Mouse (Mus musculus): Measurements from ENCODE around the gene Alox12e. TPM values are rescaled to one million over a fixed set of nuclear protein-coding genes. Genes with fewer than 3 reads are reported as not detected.

Alox12e gene
- polyA plus RNA-seq, 1 experiment = 0.58 TPM

- Histone ChIP-seq H3K27ac (ENCODE audit: insufficient read depth, low read length) (no peak overlapping the region), H3K27me3 (ENCODE audit: control insufficient read depth, insufficient read depth, low read length, poor library complexity, severe bottlenecking) (no peaks in the 10 kb centered on the region; the same call in 1 of the 2 replicates), H3K4me1 (ENCODE audit: control insufficient read depth, insufficient read depth, low read length) (no peaks in the 10 kb centered on the region), H3K4me3 (ENCODE audit: low read depth, low read length) (no peak overlapping the region), H3K9me3 (replicated peaks; ENCODE audit: control insufficient read depth, insufficient read depth, low read length, poor library complexity, severe bottlenecking) (no peaks in the 10 kb centered on the region), H3K9ac (ENCODE audit: low read depth, poor library complexity, severe bottlenecking) (no peak overlapping the region), H3K36me3 (ENCODE audit: control insufficient read depth, insufficient read depth, low read length, poor library complexity, severe bottlenecking) (no peaks in the 10 kb centered on the region)
- TF ChIP-seq CTCF (IDR thresholded peaks at IDR 0.05; ENCODE audit: low read depth, low read length) (no peak), POLR2A (IDR thresholded peaks at IDR 0.05; ENCODE audit: insufficient read depth, low read length) (no peak)
These were observed 56.0 kb downstream of the Alox12e start for GRCm38 (mm10) chr11:70266405-70266804.

- no peak overlapping the region for H3K27ac ChIP-seq (ENCODE audit: insufficient read depth, low read length)
- no peaks in the 10 kb centered on the region for H3K36me3 ChIP-seq (ENCODE audit: control insufficient read depth, insufficient read depth, low read length, poor library complexity, severe bottlenecking)
- H3K4me1 ChIP-seq (ENCODE audit: control insufficient read depth, insufficient read depth, low read length) = no peaks in the 10 kb centered on the region
- no peak overlapping the region for H3K4me3 ChIP-seq (ENCODE audit: low read depth, low read length)
- H3K27me3 ChIP-seq (ENCODE audit: control insufficient read depth, insufficient read depth, low read length, poor library complexity, severe bottlenecking) = no peaks in the 10 kb centered on the region; the same call in 1 of the 2 replicates
- no peaks in the 10 kb centered on the region for H3K9me3 ChIP-seq (replicated peaks; ENCODE audit: control insufficient read depth, insufficient read depth, low read length, poor library complexity, severe bottlenecking)
- TF ChIP-seq EP300 (IDR thresholded peaks at IDR 0.05; ENCODE audit: insufficient read depth, low read depth, low read length) (no peak), POLR2A (IDR thresholded peaks at IDR 0.05; ENCODE audit: insufficient read depth, low read length) (no peak), CTCF (IDR thresholded peaks at IDR 0.05; ENCODE audit: low read depth, low read length) (no peak)
- H3K9ac ChIP-seq (ENCODE audit: low read depth, poor library complexity, severe bottlenecking) = no peak overlapping the region
These were observed 56.6 kb downstream of the Alox12e start for GRCm38 (mm10) chr11:70265819-70266218.

Other genes with a start within 250 kb of the Alox12e start
- gene Asgr2, start 230.0 kb downstream of the Alox12e start, polyA plus RNA-seq (2011; ENCODE audit: insufficient read depth, insufficient read length, low read depth, missing spikeins) = not detected in 2 replicates
- gene Mgl2, start 192.3 kb downstream of the Alox12e start, polyA plus RNA-seq (2011; ENCODE audit: insufficient read depth, insufficient read length, low read depth, missing spikeins) = 0.37 and 0.43 TPM in 2 replicates
- not detected in 2 replicates for gene Clec10a, start 166.4 kb downstream of the Alox12e start, polyA plus RNA-seq (2011; ENCODE audit: insufficient read depth, insufficient read length, low read depth, missing spikeins)
- gene Slc16a11, start 109.9 kb downstream of the Alox12e start, polyA plus RNA-seq (2011; ENCODE audit: insufficient read depth, insufficient read length, low read depth, missing spikeins) = 2.0 and 3.5 TPM in 2 replicates
- gene Slc16a13, start 101.6 kb downstream of the Alox12e start, polyA plus RNA-seq (2011; ENCODE audit: insufficient read depth, insufficient read length, low read depth, missing spikeins) = 8.9 and 11.2 TPM in 2 replicates
- 4.1 TPM in 2 replicates for gene Bcl6b, start 92.8 kb downstream of the Alox12e start, polyA plus RNA-seq (2011; ENCODE audit: insufficient read depth, insufficient read length, low read depth, missing spikeins)
- gene 0610010K14Rik, start 84.7 kb downstream of the Alox12e start, polyA plus RNA-seq (2011; ENCODE audit: insufficient read depth, insufficient read length, low read depth, missing spikeins) = 108 and 126 TPM in 2 replicates
- gene Gm21988, start 82.8 kb downstream of the Alox12e start, polyA plus RNA-seq (2011; ENCODE audit: insufficient read depth, insufficient read length, low read depth, missing spikeins) = 0.55 and 0.65 TPM in 2 replicates
- 88.5 and 97.8 TPM in 2 replicates for gene Rnasek, start 82.8 kb downstream of the Alox12e start, polyA plus RNA-seq (2011; ENCODE audit: insufficient read depth, insufficient read length, low read depth, missing spikeins)
- 1.4 and 2.1 TPM in 2 replicates for gene Alox12, start 67.3 kb downstream of the Alox12e start, polyA plus RNA-seq (2011; ENCODE audit: insufficient read depth, insufficient read length, low read depth, missing spikeins)
- 2.2 and 3.0 TPM in 2 replicates for gene Alox15, start 29.4 kb upstream of the Alox12e start, polyA plus RNA-seq (2011; ENCODE audit: insufficient read depth, insufficient read length, low read depth, missing spikeins)
- 74.1 TPM in 2 replicates for gene Pelp1, start 87.4 kb upstream of the Alox12e start, polyA plus RNA-seq (2011; ENCODE audit: insufficient read depth, insufficient read length, low read depth, missing spikeins)
- gene Arrb2, start 110.0 kb upstream of the Alox12e start, polyA plus RNA-seq (2011; ENCODE audit: insufficient read depth, insufficient read length, low read depth, missing spikeins) = 34.2 and 39.6 TPM in 2 replicates
- gene Med11, start 129.3 kb upstream of the Alox12e start, polyA plus RNA-seq (2011; ENCODE audit: insufficient read depth, insufficient read length, low read depth, missing spikeins) = 26.9 and 32.1 TPM in 2 replicates
- gene Zmynd15, start 136.8 kb upstream of the Alox12e start, polyA plus RNA-seq (2011; ENCODE audit: insufficient read depth, insufficient read length, low read depth, missing spikeins) = 0.78 and 1.3 TPM in 2 replicates
- 15.7 and 16.6 TPM in 2 replicates for gene Cxcl16, start 137.4 kb upstream of the Alox12e start, polyA plus RNA-seq (2011; ENCODE audit: insufficient read depth, insufficient read length, low read depth, missing spikeins)
- gene Tm4sf5, start 182.6 kb upstream of the Alox12e start, polyA plus RNA-seq (2011; ENCODE audit: insufficient read depth, insufficient read length, low read depth, missing spikeins) = 1.8 and 3.5 TPM in 2 replicates
- not detected in 2 replicates for gene Vmo1, start 192.0 kb upstream of the Alox12e start, polyA plus RNA-seq (2011; ENCODE audit: insufficient read depth, insufficient read length, low read depth, missing spikeins)
- not detected in 2 replicates for gene Gltpd2, start 196.6 kb upstream of the Alox12e start, polyA plus RNA-seq (2011; ENCODE audit: insufficient read depth, insufficient read length, low read depth, missing spikeins)
- gene Psmb6, start 202.7 kb upstream of the Alox12e start, polyA plus RNA-seq (2011; ENCODE audit: insufficient read depth, insufficient read length, low read depth, missing spikeins) = 244 and 250 TPM in 2 replicates
- gene Gm40193, start 210.3 kb upstream of the Alox12e start, polyA plus RNA-seq (2011; ENCODE audit: insufficient read depth, insufficient read length, low read depth, missing spikeins) = not detected in 2 replicates
- 7.3 and 8.3 TPM in 2 replicates for gene Pld2, start 217.4 kb upstream of the Alox12e start, polyA plus RNA-seq (2011; ENCODE audit: insufficient read depth, insufficient read length, low read depth, missing spikeins)
- gene Mink1, start 240.3 kb upstream of the Alox12e start, polyA plus RNA-seq (2011; ENCODE audit: insufficient read depth, insufficient read length, low read depth, missing spikeins) = 25.2 and 31.8 TPM in 2 replicates